Mouse (Mus musculus): ENCODE data around the gene Gna15.

The Gna15 gene

DNA sequence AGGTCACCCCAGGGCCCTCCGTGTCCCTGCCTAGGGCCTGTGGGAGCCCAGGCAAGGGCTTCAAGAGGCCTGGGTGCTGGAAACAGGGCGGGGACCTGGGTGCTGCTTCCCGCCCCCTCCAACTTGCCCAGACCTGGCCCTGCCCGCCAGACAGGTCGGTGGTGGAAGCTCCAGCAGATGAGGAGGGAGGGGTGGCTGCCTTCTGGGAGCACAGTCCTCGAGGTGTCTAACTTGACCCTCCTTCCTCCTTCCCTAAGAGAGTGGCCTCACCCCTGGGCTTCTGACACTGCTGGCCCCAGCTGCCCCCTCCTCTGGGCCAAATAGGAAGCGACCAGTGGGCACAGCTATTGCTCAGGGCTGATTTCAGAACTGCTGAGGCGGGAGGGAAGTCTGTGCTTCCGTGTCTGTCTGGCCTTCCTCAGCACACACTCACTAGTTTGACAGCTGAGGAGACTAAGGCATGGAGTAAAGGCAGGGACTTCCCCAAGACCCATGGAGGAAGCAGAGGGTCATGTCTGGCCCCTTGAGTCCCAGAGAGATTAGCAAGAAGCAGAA is at the start of gene Gna15:
Gna15 (minus strand) TSS at position 175 of the 555 bp plus-strand sequence.
- no peak for DNase-seq

DNA sequence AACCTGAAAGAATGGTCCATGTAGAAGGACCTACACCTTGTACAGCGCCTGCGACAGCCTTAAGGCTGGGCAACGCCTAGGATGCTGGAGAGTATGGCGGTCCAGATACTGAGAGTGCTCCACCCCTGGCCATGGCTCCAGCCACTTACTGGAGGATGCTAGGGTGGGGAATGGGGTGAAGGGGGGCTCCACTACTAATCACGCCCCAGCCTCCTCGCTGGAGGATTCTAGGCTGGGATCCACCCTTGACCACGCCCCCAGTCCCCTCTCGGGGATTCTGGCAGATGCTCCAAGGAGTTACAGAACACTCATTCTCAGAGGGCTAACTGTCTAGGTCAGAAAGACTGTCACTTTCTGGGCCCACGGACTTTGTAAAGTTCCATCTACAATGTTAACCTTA is 49.0 kb upstream of the Gna15 start:
- DNase-seq, result peak; percentile 72

DNA sequence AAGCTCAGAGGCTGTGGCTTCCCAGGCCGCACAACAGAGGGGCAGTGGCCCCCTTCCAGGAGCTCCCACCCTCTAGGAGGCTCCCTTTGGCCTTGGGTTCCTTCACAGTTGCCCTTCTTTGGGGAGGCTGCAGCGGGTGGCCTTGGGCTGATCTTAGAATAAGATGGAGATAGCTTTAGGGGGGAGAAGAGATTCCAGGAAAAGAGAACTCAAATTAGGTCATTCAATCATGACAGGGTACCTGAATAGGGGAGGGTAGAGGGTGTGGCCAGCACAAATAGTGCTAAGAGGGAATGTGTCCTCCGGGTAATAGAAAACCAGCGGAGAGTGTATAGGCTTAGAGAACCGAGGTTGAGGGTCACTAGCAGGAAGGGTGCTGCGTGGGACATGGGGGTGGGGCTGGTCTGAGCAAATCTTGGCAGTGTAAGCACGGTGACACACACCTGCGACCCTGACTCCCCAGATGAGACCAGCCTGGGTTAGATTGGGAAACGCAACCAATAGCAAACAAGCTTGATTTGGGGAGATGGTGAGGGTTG is 48.2 kb upstream of the Gna15 start:
- DNase-seq, result no peak

DNA sequence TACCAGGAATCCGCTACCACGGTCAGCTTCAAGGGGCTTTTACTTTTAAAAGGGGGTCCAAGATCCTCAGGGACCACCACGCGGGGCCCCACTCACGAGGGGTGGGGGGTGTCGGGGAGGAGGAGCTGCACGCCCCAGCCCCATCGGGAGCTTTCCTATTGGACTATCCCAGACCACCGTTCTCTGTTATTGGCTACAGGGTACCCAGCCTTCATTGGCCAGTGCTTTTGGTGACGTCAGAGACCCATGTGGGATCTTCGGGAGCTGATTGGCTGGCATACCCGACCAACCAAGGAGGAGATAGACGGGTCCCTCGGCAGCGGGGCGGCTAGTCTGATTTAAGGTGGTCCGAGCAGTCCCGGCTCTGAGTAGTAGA is 47.5 kb upstream of the Gna15 start:
- DNase-seq, result peak; percentile 99

DNA sequence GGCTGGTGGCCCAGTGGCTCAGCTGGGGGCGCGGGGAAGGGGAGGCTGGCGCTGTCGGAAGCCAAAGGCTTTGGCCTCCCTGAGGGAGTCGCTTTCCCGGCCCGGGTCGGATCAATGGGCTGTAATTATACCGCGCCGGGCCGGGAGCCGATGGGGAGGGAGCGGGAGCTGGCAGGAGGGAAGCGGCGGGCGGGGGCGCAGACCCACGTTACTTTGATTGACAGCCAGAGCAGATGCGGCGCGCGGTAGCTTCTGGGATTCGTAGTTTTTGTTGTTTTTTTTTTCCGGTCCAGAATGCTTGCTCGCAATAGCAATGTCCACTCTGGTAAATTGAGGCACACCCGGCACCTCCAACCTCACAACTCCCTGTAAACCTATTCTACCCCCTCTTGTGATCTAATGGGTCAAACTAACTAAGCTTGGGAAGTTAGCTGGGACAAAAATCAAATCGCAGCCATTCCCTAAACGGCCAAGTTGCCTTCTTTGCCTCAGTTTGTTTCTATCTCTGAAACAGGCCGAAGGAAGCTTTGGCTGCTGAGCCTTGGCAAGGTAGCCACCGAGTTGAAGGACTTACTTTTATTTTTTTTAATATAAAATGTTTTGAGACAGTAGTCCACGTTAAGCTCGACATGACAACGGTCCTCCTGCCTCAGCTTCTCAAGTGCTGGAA is 46.9 kb upstream of the Gna15 start:
- peak; percentile 99 for DNase-seq

DNA sequence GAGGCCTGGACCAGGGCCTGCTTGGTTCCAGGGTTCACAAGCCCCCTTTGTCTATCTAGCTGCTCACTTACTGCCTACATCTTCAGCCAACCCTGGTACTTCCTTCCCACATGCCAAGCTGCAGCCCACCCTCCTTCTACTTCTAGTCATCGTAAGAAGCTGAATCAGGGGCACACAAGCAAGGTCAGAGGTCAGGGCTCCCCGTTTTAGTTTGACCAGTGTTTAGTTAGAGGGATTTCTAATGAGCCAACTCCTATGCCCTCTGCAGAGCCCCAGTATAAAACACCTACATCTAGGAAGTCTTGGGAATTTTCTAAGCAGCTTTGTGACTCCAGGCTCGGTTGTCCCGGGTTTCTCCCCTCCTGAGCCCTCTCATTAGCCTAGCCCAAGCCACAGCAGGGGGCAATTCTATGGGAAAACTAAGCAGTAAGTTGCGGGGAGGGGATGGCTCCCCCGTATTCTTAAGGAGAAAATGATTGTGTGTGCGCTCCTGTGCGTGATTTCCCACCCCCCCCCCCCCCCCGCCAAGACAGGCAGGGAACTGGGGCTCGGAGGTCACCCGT is 46.3 kb upstream of the Gna15 start:
- DNase-seq, result no peak

DNA sequence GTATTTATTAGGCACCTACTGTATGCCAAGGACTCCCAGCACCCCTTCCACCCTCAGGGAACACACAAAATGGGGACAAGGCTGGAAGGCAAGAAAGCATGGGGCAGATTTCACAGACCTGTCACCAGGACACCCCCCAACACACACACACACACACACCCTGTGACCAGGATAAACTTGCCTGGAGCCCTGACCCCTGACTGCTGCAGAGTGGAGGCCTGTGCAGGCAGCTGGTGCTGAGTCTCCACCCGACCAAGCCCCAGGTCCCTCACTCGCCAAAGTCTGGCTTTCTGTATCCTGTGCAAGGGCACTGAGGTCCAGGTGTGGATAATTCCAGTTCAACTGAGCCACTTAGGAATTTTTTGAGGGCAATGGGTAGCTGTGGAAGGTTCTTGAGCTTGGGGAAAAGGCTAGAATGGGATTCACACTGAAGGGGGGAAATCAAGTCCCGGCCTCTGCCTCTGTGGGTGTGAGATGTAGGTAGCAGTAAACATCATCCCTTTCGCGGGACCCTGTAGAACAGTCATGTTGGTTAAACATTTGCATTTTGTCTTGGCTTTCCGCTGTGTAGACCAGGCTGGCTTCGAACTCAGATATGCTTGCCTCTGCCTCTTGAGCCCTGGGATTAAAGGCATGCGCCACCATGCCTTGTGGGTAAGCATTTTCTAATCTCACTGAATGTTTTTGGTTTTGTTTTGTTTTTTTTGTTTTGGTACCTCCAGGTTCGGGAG is 45.6 kb upstream of the Gna15 start:
- DNase-seq, result no peak

DNA sequence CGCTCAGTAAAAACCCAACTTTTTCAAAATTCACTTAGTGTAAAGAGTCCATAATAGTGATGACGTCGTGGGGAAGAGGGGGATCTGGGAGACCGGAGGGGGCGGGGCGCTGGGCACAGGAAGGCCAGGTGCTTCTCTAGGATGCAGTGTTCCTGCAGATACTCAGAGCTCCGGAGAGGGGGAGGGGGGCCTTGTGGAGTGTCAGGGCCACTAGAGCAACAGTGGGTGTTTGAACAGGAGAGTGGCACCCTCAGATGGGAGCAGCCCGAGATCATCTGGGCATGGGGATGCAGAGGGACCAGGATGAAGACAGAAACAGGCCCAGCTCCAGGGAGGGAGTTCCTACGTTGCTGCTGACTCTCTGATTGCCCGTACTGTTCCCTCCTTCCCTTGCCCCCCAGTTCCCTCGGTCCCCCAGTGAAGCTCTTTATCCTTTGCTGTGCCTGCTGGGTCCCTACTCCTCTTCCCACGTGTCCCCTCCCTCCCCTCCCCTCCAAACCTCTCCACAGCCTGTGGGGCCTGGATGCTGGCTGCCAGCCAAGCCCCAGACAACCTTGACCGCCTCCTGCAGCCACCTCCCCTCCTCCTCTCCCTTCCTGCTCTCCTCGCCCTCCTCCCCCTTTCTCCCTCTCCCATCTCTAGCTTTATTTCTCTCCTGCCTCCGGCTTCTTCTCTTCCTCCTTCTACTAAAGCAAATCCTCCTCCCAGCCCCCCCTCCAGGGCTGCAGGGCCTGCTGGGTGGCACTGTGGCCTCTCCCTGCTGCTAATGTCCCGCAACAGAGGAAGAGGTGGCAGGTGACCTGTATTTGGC is 44.6 kb upstream of the Gna15 start:
- peak; percentile 87 for DNase-seq

DNA sequence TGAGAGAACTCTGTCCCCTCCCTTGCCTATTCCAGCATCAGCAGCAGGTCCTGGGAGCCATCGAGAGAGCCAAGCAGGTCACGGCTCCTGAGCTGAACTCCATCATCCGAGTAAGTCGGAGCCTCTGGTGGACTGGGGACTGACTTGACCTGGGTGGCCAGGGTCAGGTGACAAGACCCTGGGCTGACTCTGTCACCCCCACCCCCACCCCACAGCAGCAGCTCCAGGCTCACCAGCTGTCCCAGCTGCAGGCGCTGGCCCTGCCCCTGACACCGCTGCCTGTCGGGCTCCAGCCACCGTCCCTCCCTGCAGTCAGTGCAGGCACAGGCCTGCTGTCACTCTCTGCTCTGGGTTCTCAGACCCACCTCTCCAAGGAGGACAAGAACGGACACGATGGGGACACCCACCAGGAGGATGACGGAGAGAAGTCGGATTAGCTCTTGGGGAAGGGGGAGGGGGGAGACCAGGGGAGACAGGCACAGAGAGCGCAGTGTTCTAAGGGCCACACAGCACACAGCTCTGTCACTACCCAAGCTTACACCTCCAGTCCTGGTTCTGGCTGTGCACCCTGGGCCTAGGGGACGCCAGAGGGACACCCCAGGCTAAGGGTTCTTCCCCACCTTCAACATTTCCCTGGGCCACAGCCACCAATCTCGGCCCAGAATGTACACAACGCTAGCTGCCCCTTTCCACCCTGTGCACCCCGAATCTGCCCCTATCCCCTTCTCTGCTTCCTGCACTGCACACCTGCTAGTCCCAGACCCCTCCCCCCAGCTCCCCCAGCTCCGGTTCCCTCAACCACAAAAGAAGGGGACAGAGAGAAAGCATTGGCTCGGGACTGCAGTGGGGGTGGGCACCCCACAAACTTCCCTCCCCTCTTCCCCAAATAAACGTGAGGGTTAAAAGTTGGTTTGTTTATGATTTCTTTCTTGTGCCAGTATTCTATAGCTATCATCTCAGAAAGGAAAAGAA is 41.5 kb upstream of the Gna15 start:
- no peak for DNase-seq

DNA sequence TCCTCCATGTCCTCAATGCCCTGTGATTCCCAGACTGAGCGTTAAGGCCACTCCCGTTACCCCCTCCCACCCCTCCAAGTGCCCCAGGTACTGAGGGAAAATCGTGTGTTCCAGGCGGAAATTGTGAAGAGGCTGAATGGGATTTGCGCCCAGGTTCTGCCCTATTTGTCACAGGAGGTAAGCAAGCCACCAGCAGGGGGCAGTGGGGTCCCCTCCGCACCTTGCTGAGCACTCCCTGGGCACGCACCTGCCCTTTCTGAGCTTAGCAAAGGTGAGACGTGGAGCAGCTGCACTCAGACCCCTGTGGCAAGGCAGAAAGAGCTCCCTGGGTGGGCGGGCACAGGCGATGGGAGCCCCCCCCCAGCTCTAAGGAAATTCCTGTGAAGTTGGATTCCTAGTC is 40.7 kb upstream of the Gna15 start:
- DNase-seq, result peak; percentile 79

DNA sequence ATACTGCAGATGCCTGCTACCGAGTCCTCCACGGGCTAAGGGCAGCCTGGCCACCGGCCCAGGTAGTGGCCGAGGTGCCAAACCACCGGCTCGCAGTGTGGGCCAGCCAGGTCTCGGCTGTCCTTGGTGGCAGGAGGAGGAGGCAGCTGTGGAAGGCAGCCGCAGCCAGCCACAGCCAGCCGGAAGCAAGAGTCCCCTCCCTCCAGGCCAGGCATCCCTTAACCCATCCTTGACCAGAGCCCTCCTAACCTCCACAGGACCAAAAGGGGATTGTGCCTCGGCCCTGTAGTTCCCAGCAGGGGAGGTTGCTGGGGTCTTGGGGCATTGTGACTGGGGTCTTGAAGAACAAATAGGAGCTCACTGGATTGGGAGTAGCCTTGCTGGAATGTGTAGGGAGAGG is 40.2 kb upstream of the Gna15 start:
- DNase-seq, result peak; percentile 80

DNA sequence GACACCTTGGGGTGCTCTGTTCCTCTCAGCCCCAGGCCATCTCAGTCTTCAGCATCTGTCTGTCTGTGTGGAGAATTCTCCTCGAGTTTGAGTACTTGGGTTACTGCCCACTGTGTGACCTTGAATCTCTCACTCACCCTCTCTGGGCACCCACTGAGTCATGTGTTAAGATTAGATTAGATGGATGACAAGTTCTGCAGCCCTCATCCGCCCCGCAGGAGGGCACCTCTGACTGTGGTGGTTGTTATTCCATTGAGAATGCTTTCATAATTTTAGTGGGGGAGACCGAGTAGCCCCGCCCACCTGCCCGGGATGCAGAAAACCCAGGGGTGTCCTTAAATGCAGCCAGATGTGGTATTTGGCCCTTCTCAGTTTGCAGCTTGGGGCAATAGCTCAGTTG is 39.5 kb upstream of the Gna15 start:
- DNase-seq, result no peak

DNA sequence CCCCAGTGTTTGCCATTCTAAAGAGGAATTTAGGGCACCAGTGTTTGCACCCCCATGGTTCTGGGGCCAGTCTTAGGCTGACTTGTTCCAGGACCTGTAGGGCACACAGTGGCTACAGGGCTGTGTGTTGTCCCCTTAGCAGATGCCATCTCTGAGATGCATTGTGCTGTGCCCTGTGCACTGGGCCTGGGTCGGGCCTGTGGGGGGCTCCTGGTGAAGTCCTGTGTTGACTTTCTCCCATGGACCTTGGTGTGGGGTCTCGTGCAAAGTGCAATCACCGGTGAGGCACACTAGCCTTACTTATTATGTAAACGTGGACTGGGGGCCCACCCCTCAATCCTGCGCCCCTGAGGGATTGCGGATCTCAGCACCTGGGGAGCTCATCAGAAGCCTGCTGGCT is 38.4 kb upstream of the Gna15 start:
- no peak for DNase-seq

DNA sequence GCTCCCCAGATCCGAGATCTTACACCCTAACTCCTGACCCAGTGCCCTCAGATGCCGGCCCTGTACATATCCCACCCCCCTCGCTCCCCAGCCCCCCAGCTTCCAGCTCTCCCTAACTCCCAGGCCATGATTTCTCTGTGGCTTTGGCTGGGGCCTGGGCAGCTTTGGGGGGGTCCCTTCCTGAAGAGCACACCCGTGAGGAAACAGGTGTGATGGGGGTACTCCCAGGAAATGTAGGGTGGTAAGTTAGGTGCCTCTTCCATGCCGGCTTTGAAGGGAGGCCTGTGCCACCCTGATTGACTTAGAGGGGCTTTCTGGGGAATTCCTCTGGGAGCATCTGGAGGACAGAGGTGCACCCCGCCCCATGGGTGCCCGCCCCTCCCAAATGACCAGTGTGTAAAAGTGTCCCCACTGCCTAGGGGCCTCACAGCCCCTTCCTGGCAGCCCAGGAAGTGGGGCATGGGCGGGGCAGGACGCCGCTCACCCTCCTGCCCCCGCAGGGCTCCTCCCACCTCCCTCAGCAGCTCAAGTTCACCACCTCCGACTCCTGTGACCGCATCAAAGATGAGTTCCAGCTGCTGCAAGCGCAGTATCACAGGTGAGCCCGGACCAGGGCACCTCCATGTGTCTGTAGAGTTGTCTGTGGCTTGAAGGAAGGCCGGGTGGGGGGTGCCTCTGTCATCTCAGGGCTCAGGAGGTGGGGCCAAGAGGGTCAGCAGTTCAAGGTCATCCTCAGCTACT is 36.9 kb upstream of the Gna15 start:
- DNase-seq, result peak; percentile 68

DNA sequence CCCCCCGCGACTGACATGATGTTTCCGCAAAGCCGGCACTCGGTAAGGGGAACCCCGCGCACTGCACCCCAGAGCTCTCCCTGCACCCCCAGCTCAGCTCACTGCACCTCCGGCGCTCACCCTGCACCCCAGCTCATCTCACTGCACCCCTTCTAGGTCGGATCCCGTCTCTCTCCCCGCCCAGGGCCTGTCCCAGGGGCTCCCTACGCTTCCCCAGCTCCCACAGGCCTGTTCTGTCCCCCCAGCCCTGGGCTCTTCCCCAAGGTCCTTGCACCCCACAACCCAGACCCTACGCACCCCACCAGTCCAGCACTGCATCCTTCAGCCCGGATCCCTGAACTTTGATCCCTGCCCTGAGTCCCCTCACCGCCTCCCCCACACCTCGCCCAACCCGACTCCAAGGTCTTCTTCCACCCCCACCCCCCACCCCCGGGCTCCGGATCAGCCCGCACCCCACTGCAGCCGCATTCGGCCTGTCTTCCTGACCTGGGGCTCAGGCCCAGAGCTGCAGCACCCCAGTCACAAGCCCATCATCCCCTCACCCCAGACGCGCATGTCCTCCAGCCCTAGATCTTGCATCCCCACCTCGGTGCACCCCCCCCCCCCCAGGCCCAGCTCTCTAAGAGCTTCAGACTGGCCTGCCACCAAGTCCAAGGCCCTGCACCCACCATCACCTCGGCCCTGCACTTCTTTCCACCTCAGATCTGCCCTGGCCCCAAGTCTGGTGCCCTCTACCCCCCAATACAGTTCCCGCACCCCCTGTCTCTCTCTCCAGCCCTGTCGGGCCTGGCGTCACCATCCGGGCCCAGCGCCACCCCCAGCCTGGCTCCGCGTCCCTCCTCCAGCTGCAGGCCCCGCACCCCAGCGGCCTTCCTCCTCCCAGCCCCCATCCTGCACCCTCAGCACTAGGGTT is 35.9 kb upstream of the Gna15 start:
- DNase-seq, result peak; percentile 85

DNA sequence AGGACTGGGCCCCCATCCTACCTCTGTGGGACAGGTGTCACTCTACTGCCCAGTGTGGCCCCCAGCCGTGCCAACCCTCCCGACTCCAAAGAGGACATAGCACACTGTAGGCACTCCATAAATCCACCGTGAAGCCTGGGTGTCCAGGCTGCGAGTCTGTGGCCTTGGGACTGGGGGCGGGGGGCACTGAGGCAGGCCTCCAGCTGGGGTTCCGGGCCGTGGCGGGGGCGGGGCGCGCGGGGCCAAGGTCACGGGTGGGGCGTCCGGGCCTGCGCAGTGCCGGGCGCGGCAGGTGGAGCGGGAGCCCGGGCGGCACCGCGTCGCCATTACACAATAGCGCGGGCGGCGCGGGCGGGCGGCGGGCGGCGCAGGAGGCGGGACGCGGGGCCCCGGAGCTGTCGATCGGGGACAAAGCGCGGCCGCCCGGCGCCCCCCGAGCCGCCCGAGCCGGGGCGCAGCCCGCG is 35.2 kb upstream of the Gna15 start, which contains the start of gene Aes:
Aes (plus strand) TSS at position 326 of the 464 bp plus-strand sequence.
- peak; percentile 90 for DNase-seq

DNA sequence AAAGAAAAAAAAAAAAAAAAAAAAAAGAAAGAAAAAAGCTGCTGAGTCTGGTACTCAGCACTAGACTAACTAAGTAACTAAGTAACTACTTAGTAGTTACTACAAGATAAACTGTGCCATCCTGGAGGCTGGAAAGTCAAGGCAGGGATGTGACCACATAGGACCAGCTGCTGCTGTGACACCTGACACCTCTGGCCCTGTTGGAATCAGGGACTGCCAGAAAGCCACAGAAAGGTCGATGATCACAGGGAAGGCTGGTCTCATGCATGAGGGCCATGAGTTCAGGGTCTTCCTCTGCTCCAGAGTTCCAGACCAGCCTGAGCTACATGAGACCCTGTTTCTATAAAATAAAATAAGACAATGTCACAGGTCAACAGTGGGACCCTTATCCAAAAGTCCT is 33.5 kb upstream of the Gna15 start:
- DNase-seq, result no peak

DNA sequence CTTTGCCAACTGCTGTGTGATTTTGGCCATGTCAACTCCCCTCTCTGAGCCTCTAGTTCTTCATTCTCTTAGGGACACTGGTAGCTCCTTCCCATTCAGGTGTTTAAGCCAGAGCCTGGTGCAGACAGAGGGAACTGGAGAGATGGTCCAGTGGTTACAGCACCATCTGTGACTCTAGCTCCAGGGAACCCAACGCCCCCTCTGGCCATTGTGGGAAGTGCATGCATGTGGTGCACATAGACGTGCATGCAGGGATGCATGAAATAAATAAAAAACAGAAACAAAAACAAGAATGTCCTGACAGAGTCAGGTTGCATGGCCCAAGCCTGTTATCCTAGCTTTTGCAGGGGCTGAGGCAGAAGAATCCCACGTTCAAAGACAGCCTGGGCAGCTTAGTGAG is 32.3 kb upstream of the Gna15 start:
- DNase-seq, result no peak
